Mouse (Mus musculus): ENCODE measurements around the gene Foxn4. TPM values are rescaled to one million over a fixed set of nuclear protein-coding genes. Genes with fewer than 3 reads are reported as not detected.

The Foxn4 gene
- polyA plus RNA-seq, 1 experiment from 2014 or later, result 0.12 TPM

DNA sequence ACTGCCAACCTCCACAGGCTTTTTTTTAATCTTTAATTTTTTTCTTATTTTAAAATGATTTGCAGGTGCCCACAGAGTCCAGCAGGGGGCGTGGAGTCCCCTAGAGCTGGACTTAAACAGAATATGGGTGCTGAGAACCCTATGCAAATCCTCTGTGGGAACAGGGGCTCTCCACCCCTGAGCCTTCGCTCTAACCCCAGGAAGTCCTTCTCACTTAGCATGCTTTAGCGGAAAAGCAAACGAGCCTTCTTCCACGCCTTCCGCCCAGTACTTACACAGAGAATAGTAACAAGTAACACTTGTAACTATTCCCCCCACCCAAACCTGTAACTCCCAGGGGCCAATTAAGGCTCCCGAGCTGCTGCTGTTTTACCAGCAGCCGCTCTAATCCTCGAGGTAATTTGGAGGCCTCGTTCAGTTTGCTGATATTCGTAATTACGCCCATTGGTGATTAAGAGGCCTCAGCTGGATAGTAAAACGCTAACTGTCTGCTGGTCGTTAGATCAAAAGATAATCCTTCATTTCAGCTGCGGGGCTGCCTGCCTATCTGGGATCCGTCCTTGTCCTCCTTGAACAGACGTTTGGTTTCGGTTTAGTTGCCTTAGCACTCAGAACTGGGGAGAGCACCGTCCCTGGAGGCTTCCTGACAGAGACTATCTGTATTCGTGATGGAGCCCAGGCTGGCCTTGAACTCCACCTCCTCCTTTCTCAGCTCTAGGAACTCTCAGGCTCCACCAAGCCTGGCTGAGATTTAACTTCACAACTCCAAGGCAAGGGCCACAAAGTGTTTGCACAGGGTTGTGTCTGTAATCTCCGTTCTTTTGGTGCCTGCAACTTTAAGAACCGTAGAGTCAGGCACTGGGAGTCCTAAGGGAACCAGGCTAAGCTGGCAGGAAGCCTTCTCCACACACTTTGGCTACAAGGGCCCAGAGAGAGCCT lies 23.4 kb upstream of the Foxn4 start:
- Histone ChIP-seq H3K9ac (no peak overlapping the region), H3K9me3 (no peaks in the 10 kb centered on the region), H3K27me3 (peaks cover 21% of the 10 kb centered on the region), H3K36me3 (no peaks in the 10 kb centered on the region), H3K4me3 (no peak overlapping the region), H3K27ac (replicated peaks) (no peak overlapping the region; the same call in 1 of the 2 replicates), H3K4me2 (no peak overlapping the region), H3K4me1 (replicated peaks) (peaks cover 29% of the 10 kb centered on the region)
- ATAC-seq (ENCODE audit: low FRiP score, low read depth), result no peak
- WGBS, result 31% methylated on average over 22 of the region's 22 CpGs

DNA sequence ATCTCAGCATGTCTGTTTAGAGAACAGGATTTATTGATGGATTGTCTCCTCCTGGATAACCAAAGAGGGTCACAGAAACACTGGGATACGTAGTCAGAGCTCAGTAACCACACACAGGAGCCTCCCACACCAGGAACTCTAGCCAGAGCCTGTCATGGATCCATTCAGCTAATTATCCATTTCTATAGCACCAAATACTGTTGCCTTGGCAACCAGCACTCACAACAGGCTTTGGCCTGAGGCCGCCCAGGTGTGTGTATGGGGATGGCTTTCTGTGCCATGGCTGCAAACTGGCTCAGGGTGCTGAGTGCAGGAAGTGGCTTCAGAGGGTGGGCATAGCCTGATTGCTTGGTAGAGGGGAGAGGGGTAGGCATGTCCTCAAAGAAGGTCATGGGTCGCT lies 16.4 kb upstream of the Foxn4 start:
- Histone ChIP-seq H3K27ac (replicated peaks) (peak overlapping the region; percentile 0), H3K9me3 (no peaks in the 10 kb centered on the region), H3K9ac (no peak overlapping the region), H3K4me1 (replicated peaks) (peaks cover 10% of the 10 kb centered on the region), H3K4me2 (no peak overlapping the region), H3K36me3 (no peaks in the 10 kb centered on the region), H3K4me3 (no peak overlapping the region), H3K27me3 (peaks cover 24% of the 10 kb centered on the region; the same call in 1 of the 2 replicates)
- peak; percentile 61; the same call in 1 of the 2 replicates for ATAC-seq (ENCODE audit: low FRiP score, low read depth)
- 49% methylated on average over 3 of the region's 3 CpGs for WGBS

DNA sequence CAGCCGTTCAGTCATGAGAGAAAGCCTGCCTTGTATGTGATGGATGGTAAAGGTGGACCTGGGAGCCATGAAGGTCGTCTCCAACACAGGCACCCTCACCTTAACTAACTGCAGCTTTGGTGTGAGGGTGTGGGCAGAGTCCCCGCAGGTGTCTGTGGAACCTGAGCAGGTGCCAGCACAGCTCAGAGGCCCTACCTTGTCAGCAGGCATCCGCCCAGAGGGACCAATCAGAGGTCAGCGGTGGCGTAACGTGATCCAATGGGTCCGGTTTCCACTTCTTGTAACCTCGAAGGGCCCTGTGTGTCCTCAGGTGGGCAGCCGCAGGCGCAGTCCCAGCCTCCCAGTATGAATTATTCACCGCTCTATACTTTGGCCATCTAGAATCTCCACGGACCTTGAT lies 15.3 kb upstream of the Foxn4 start, which contains the start of gene Myo1h:
Myo1h (plus strand) TSS at position 293 of the 400 bp plus-strand sequence.
- H3K4me3 ChIP-seq, result no peak within 1 kb of the TSS
- H3K27me3 ChIP-seq, result peaks cover 20% of the 10 kb centered on the region; the same call in 1 of the 2 replicates
- H3K27ac ChIP-seq (replicated peaks), result peak within 1 kb of the TSS; percentile 0; the same call in 1 of the 2 replicates
- H3K4me1 ChIP-seq (replicated peaks), result peaks cover 10% of the 10 kb centered on the region
- H3K4me2 ChIP-seq, result no peak within 1 kb of the TSS
- no peak for ATAC-seq (ENCODE audit: low FRiP score, low read depth)
- H3K36me3 ChIP-seq, result no peaks in the 10 kb centered on the region
- no peaks in the 10 kb centered on the region for H3K9me3 ChIP-seq
- H3K9ac ChIP-seq, result no peak within 1 kb of the TSS
- WGBS, result 45% methylated on average over 13 of the region's 13 CpGs

DNA sequence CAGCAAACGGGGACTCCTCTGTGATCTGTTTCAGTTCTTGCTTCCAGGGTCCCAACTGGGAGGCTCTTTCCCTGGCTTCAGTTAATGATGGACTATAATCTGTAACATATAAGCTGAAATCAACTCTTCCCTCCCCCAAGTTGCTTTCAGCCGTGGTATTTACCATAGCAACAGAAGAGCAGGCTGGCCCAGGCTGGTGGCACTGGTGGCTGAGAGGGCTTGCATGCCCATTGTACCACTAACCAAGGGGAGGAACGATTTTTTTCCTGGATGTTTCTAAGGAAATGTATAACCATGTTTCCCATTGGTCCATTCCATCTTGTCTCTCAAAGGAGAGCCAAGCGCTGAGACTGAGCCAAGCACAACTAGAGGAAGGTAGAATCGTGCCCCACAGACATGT lies 14.8 kb upstream of the Foxn4 start:
- Histone ChIP-seq H3K9me3 (no peaks in the 10 kb centered on the region), H3K4me2 (no peak overlapping the region), H3K27me3 (peaks cover 18% of the 10 kb centered on the region; the same call in 1 of the 2 replicates), H3K9ac (no peak overlapping the region), H3K27ac (replicated peaks) (no peak overlapping the region), H3K4me1 (replicated peaks) (peaks cover 10% of the 10 kb centered on the region), H3K36me3 (no peaks in the 10 kb centered on the region), H3K4me3 (no peak overlapping the region)
- ATAC-seq (ENCODE audit: low FRiP score, low read depth), result no peak
- WGBS, result 76% methylated on average over 5 of the region's 5 CpGs

GRCm38 (mm10) chr5:114286872-114287571 lies 13.4 kb upstream of the Foxn4 start:
- H3K36me3 ChIP-seq, result no peaks in the 10 kb centered on the region
- 89% methylated on average over 16 of the region's 16 CpGs for WGBS
- no peak for ATAC-seq (ENCODE audit: low FRiP score, low read depth)
- H3K27me3 ChIP-seq, result peaks cover 17% of the 10 kb centered on the region; the same call in 1 of the 2 replicates
- peaks cover 10% of the 10 kb centered on the region for H3K4me1 ChIP-seq (replicated peaks)
- H3K4me2 ChIP-seq, result no peak overlapping the region
- H3K9ac ChIP-seq, result no peak overlapping the region
- no peaks in the 10 kb centered on the region for H3K9me3 ChIP-seq
- H3K4me3 ChIP-seq, result no peak overlapping the region
- H3K27ac ChIP-seq (replicated peaks), result no peak overlapping the region

DNA sequence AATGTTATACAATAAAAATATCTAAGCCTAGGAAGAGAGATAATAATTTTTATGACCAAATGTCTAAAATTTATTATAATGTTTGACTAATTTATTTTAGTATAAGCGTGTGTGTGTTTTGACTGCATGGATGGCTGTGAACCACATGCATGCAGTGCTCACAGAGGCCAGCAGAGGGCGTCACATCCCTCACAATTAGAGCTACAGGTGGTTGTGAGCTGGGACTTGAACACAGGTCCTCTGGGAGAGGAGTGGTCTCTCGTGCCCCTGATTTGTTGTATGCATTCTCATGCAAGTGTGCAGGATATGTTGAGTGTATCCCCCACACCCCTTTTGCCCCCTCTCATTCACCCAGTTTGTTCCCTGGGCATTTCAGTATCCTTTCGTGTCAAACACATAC lies 12.5 kb upstream of the Foxn4 start:
- no peaks in the 10 kb centered on the region for H3K36me3 ChIP-seq
- no peak for ATAC-seq (ENCODE audit: low FRiP score, low read depth)
- H3K27me3 ChIP-seq, result peaks cover 20% of the 10 kb centered on the region; the same call in 1 of the 2 replicates
- no peaks in the 10 kb centered on the region for H3K9me3 ChIP-seq
- no peak overlapping the region for H3K9ac ChIP-seq
- no peak overlapping the region for H3K27ac ChIP-seq (replicated peaks)
- no peak overlapping the region for H3K4me3 ChIP-seq
- no peak overlapping the region for H3K4me2 ChIP-seq
- 79% methylated on average over 4 of the region's 4 CpGs for WGBS
- H3K4me1 ChIP-seq (replicated peaks), result peaks cover 10% of the 10 kb centered on the region

GRCm38 (mm10) chr5:114285398-114285700 lies 11.7 kb upstream of the Foxn4 start:
- H3K9me3 ChIP-seq, result no peaks in the 10 kb centered on the region
- no peak overlapping the region for H3K9ac ChIP-seq
- no peak overlapping the region for H3K27ac ChIP-seq (replicated peaks)
- peaks cover 23% of the 10 kb centered on the region; the same call in 1 of the 2 replicates for H3K27me3 ChIP-seq
- H3K36me3 ChIP-seq, result no peaks in the 10 kb centered on the region
- no peak overlapping the region for H3K4me3 ChIP-seq
- WGBS, result 80% methylated on average over 3 of the region's 3 CpGs
- ATAC-seq (ENCODE audit: low FRiP score, low read depth), result no peak
- peaks cover 9% of the 10 kb centered on the region for H3K4me1 ChIP-seq (replicated peaks)
- H3K4me2 ChIP-seq, result no peak overlapping the region

GRCm38 (mm10) chr5:114284604-114285397 lies 11.2 kb upstream of the Foxn4 start:
- 64% methylated on average over 13 of the region's 13 CpGs for WGBS
- H3K4me2 ChIP-seq, result no peak overlapping the region
- no peak for ATAC-seq (ENCODE audit: low FRiP score, low read depth)
- H3K36me3 ChIP-seq, result no peaks in the 10 kb centered on the region
- peaks cover 4% of the 10 kb centered on the region; the same call in 1 of the 2 replicates for H3K4me1 ChIP-seq (replicated peaks)
- no peak overlapping the region for H3K9ac ChIP-seq
- no peak overlapping the region for H3K4me3 ChIP-seq
- no peaks in the 10 kb centered on the region for H3K9me3 ChIP-seq
- peaks cover 23% of the 10 kb centered on the region; the same call in 1 of the 2 replicates for H3K27me3 ChIP-seq
- no peak overlapping the region for H3K27ac ChIP-seq (replicated peaks)

- H3K27me3 ChIP-seq, result peaks cover 24% of the 10 kb centered on the region
- 0 out of 2 replicates have a peak, but pooled peaks cover 9% of the 10 kb centered on the region for H3K4me1 ChIP-seq (replicated peaks)
- H3K4me2 ChIP-seq, result no peak overlapping the region
- no peak overlapping the region for H3K9ac ChIP-seq
- no peaks in the 10 kb centered on the region for H3K9me3 ChIP-seq
- H3K36me3 ChIP-seq, result no peaks in the 10 kb centered on the region
- 28% methylated on average over 6 of the region's 6 CpGs for WGBS
- no peak for ATAC-seq (ENCODE audit: low FRiP score, low read depth)
- no peak overlapping the region for H3K4me3 ChIP-seq
- no peak overlapping the region for H3K27ac ChIP-seq (replicated peaks)
Measured at GRCm38 (mm10) chr5:114282346-114282745, 8.7 kb upstream of the Foxn4 start.

GRCm38 (mm10) chr5:114279382-114280143 lies 6.0 kb upstream of the Foxn4 start:
- Histone ChIP-seq H3K9ac (no peak overlapping the region), H3K4me3 (peak overlapping the region; percentile 17), H3K27me3 (peaks cover 48% of the 10 kb centered on the region), H3K27ac (replicated peaks) (no peak overlapping the region), H3K4me1 (replicated peaks) (peaks cover 10% of the 10 kb centered on the region), H3K36me3 (no peaks in the 10 kb centered on the region), H3K4me2 (peak overlapping the region; percentile 34), H3K9me3 (no peaks in the 10 kb centered on the region)
- no peak for ATAC-seq (ENCODE audit: low FRiP score, low read depth)
- WGBS, result 14% methylated on average over 12 of the region's 12 CpGs

GRCm38 (mm10) chr5:114275991-114276390 lies 2.4 kb upstream of the Foxn4 start:
- Histone ChIP-seq H3K9ac (no peak overlapping the region), H3K4me2 (no peak overlapping the region), H3K9me3 (no peaks in the 10 kb centered on the region), H3K4me1 (replicated peaks) (peaks cover 25% of the 10 kb centered on the region), H3K4me3 (no peak overlapping the region), H3K27me3 (peaks cover 80% of the 10 kb centered on the region), H3K27ac (replicated peaks) (no peak overlapping the region), H3K36me3 (no peaks in the 10 kb centered on the region)
- 16% methylated on average over 16 of the region's 16 CpGs for WGBS
- no peak for ATAC-seq (ENCODE audit: low FRiP score, low read depth)
